Mouse (Mus musculus) heart, adult 11 months (tissue): ENCODE measurements around the gene Mfsd1.
A peak's percentile ranks its signal among the peaks of the same experiment; 100 is the strongest.

Experiments
- DNase-seq: peaks from one replicate; pipeline ENCODE4 v3.0.0; 2022

The Mfsd1 gene

DNA sequence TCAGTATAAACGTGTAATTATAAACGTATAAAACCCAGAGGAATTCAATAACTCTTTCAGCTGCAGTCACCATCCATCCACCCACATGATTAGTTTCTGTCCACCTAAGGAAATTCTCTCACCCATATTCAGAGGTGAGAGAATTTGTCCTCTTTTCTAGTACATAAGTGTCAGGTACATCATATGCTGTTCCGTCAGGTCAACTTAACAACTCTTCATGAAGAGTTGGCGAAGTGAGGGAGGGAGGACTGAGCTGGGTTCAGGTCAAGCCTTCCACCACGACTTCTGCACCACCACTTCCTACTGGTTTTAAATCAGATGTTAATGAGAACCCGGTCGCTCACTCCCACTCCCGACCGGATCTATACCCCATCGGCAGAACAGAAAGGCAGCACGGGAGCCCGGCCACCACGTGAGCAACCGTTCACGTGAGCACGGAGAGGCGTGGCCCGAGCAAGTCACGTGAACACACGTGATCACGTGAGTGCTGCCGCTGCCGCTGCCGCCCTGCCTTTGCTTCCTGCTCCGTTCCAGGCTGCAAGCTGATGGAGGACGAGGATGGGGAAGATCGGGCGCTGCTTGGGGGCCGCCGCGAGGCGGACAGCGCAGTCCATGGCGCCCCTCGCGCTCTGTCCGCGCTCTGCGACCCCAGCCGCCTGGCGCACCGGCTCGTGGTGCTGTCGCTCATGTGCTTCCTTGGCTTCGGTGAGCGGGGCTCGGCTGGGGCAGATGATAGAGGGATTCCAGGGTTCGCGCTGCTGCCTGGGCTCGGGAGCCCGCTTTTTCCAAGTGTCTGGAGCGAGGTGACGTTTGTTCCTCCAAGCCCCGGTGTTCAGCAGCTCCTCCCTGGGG lies at the start of gene Mfsd1:
Mfsd1 (plus strand) TSS at position 469 of the 852 bp plus-strand sequence.
- peak; percentile 97 for DNase-seq

DNA sequence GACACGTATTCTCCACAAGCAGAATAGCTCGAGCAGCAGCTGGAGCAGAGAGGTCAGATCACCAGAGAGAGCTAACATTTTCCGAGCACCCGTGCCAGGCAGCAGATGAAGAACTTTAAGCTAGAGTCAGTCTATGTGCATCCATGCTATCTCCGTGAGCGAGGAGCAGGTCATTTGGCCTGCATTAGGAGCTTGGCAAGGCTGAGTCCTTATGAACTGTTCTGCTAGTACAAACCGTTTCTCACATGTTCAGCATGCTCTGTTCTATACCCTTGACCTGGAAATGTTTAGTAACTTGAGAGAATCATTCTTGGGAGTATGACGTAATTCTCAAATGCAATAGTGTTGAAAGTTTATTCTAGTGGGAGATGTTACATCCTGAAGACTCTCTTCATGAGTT lies 38.9 kb upstream of the Mfsd1 start:
- DNase-seq: no peak

DNA sequence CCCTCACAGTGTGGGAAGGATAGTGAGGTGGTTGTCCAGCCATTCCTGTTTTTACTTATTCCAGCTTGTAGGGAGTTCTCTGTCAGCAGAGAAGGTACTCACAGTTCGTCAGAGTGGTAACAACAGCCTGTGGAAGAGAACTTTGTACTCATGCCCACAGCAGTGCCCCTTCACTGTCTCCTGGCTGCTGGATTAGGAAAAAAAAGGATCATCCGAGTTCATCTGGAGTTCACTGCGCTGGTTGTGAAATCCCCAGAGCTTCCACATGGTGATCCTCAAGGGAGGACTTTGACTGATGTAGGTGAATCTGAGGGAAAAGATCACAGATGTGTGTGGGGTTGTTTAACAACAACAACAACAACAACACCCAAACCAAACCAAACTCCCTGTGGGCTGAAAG lies 31.3 kb upstream of the Mfsd1 start:
- no peak for DNase-seq

DNA sequence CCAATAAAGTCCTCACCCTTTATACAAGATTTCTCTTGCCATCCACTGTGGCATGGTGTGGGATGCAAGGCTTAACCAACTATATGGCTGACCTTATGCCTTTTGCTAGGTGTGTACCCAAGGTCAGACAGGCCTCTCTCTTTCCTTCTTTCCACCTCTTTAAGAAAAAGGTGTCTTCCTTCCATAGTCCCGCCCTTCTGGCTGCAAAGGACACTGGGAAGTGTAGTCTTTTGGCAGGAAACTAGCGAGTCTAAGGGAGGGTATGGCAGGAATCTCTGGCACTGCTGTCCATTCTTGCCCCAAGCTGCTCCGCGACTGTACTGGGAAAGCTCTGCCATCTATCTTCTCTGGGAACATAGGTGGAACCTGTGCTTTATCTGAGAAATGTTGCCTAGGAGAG lies 29.3 kb upstream of the Mfsd1 start:
- no peak for DNase-seq

DNA sequence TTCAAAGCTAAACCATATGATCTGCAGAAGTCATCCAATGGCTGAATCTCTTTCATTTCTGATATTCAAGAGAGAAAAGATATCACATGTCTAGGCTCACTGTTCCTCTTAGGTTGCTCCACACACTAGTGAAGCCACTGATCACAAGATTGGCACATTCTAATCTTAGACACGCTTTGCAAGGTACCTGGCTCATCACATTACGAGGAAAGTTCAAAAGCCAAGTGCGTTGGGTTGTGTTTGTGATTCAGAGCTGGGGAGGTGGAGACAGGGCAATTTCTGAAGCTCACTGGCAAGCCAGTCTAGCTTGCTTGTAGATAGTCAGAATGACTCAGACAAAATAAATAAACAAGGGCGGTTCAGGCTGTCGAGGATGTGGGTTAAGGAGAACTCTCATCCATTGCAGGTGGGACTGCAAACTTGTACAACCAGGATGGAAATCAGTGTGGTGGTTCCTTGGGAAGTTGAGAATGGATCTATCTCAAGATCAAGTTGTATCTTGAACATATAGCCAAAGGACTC lies 28.6 kb upstream of the Mfsd1 start:
- DNase-seq: peak; percentile 37

DNA sequence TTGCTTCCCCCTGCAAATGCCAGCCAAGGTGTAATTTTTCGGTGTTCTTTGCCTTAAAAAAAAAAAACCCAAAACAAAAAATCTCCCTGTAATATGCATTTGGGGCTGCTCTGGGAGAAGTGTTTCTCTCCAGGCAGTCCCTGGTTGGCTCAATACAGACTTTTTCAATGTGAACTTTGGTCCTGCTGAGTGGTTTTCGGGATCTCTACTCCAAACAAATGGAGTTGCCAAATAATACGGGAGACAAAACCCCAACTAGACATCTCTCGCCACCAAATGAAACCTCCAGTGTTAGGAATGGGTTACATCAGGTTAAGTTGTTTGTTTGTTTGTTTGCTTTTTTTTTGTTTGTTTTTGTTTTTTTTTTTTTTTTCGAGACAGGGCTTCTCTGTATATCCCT lies 27.3 kb upstream of the Mfsd1 start:
- no peak for DNase-seq

DNA sequence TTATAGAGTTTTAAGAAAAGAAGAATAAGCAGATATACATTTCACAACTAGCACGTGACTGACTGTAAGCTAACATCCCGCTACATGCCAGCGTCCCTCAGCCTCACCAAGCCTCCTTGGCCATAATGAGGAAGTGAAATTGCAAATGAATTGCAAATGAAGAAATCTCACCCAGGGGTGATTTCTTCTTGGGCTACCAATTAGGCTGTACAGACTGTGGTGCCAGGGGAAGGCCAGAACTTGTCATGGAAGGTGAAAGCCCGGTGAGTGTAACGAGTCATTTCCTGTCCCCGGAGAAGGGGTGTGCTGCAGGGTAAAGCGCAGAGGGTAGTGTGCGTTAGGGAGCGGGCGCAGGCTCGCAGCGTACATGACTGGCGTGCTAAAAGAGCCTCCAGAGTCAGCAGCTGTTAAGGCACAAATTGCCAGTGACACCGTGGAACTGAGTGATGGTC lies 25.3 kb upstream of the Mfsd1 start:
- peak; percentile 94 for DNase-seq

DNA sequence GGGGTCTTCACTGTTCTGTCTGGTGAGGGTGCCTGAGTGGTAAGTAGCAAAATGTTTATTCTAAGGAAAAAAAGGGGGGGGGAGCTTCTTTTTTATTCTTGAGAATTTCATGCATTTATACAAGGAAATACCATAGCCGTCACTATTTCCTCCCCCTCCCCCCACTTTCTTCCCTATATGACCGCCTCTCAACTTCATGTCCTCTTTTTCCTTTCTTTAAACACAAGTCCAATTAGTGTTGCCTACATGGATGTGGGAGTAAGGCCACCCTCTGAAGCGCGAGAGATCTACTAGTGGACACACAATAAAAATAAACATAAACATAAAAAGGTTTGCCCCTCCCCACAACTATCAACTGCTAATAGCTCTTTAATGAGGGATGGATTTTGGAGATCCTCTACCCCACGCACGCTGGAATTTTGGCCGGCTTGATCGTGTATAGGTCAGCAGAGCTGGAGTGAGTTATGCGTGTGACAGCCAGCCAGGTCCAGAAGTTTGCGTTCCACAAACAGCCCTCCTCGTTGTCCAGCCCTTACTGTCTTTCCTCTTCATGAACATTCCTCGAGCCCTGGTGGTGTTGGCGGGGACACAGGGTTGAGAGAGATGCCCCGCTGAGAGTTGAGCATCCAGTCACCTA lies 24.7 kb upstream of the Mfsd1 start:
- peak; percentile 86 for DNase-seq

DNA sequence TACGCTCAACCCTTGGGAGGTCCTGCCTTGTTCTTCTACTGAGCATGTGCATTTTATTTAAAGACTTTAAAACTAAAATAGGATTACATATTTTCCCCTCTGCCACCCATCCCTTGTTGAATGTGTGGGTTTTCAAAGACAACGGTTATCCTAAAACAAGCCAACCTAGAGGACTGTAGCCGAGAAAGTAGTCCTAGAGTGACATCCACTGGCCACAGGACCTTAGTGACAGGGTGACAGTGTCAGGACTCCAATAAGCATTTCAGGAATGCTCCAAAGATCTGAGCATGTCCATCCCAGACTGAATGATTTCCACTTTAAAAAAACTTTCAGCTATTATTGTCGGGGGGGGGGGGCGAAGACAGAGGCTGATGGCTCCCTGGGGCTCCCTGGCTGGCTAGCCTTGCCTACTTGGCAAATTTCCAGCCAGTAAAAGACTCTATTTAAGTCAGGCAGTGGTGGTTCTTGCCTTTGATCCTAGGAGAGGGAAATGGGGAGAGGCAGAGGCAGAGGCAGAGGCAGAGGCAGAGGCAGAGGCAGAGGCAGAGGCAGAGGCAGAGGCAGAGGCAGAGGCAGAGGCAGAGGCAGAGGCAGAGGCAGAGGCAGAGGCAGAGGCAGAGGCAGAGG lies 17.7 kb upstream of the Mfsd1 start:
- no peak for DNase-seq

DNA sequence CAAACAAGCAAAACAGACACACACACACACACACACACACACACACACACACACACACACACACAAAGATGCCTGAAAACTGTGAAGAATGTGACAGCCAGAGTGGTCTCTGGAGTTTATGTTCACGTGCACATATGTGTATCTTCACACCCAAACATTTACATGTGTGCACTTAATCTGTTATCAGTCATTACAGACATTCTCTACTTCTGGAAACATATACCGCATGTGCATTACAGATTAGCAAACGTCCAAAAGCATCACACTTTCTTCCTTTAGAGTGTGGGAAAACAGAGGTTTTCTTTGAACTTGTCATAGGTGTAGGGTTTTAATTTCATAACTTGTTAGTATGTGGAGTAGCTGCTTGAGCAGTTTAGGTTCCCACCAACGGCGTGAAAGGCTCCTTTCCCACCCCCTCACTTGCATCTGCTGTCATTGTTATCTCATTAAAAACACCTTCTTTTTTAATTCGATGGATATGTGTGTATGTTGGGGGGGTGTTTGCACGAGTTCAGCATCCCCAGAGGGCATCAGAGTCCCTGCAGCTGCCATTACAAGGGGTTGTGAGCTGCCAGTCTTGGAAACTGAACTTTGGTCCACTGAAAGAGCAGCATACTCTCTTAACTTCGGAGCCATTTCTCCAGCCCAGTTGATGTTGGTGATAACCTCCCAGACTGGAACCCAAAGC lies 16.9 kb upstream of the Mfsd1 start:
- no peak for DNase-seq

DNA sequence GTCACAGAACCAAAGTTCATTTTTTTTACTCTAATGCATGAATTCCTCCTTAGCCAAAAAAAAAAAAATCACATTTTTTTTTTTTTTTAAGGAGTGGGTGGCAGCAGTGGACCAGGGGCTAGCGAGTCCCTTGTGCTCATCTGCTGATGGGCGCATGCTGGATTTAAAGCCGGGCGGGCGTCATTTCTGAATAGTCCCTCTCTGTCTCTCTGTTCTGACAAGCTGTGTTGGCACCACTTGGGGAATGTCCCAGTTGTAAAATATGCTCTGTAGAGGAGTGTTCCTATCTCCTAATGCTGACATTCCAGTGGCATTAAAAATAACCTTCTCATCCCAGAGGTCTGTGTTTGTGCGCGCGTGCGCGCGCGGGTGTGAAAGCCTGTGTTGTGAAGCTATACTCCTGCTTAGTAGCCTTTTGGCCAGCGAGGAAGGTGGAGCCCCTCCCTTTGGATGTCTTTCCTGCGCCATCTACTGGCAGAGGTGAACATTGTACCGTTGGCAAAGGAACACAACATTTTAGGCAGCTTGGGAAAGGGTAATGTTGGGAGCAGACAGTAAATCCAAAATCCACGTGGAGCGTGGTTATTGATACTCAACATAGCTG lies 14.4 kb upstream of the Mfsd1 start:
- DNase-seq: peak; percentile 94

DNA sequence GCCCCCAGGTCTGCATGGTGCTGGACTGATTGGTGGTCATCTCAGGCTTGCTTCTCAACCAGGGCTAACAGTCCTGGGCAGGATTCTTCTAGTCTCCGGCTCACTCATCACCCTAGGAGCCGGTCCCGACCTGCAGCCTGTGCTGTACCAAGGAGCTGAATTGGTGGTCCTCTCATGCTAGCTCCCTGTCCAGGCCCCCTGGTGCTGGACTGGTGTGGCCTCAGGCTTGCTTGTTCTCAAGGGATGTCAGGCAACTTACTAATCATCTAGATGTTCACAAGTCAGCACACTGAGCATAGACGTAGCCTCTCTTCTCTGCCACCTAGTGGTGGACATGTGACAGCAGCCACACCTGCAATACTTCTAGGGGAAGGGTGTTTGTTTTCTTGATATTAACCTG lies 9.6 kb upstream of the Mfsd1 start:
- peak; percentile 88 for DNase-seq

DNA sequence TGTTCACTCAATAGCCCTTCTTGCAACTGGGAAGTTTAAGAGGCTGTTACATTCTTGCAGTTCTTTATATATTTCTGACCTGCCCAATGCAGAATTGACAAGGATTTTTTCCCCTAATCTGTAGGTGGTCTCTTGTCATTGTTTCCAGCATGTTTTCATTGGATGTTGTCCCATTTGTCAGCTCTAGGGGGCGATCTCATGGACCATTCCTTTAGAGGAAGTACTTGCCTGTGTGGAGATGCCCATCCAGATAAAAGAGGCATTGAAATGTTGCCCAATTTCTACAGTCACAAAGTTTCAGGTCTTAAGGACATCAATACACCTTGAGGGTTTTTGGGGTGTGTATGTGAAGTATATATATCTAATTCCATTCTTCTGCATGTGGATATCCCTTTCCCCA lies 9.0 kb upstream of the Mfsd1 start:
- no peak for DNase-seq

DNA sequence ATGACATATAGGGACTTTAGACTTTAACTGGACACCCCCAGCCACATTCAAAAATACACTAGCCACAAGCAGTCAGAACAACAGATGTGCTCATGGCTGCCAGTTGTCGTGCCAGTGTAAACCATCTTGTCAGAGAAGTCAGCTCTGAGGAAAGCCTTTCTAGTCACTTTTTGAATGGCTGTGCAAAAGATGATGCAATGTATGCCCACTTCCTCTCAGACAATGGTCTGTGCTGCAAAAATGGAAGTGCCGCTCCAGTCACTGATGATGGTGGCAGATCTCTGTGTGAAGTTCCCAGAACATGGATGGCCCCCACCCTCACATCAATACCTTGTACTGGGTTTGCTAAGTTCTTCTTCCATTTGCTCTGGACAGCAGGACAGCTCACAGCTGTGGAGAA lies 6.3 kb upstream of the Mfsd1 start:
- no peak for DNase-seq

DNA sequence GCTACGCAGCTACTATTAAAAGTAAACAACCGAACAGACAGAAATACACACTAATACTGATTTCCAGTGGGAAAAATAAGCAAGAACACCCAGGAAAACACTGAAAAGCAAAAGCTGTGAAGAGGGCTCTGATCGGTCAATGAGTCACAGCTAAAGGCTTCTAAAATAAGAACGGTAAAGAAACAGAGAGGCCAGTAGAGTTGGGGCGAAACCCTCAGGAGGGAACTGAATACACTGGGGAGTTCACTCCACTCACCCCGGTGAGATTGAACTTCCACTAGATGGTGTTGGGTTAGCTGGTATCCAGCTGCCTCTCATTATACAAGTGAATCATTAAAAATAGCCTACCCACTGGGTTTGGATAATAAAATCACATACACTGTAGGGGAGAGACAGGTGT lies 5.8 kb upstream of the Mfsd1 start:
- DNase-seq: no peak

DNA sequence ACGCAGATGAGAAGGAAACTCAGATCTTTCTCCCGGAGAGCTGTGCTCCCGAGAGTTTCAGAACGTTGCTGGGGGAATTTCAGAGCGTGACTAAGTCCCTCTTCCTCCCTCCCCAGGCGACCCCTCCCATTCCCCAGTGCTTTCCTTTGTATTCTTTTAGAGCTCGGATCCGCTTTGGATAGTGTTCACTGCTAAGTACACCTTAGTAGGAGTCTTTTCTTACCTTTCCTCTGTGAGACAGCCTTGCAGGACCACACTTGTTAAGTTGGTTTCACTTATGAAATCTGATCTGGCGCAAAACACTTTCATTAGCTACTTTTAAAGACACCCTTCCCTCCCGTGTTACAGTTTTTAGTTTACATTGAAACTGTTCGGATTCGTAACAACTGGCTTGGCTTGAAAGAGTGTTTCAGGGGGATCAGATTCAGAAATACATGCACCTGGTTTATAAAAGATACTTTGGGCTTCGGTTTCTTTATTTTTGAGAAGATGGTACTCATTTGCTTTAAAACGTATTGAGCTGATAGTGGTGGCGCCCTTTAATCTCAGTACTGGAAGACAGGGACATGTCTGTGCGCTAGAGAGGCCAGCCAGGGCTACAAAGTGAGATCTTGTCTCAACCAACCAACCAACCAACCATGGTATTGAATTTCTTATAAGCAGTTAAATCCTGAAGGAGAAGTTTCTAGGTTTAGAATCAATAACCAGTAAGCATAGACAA lies 744 bp downstream of the Mfsd1 start:
- peak; percentile 69 for DNase-seq

DNA sequence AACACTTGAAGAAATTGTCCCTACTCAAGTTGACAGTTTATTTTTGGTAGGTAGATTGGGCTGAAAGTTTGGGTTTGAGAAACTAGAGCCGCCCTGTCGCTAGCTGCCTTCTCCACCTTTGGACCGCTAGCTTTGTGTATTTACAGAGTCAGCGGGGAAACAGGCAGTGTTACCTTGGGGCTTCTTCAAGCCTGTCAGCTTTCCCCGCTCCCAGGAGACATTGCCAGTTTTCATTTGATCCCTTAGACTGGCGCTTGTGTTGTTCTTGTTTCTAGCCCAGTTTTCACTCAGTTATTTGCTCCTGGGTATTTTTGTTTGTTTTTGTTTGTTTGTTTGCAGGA lies 1.3 kb downstream of the Mfsd1 start:
- DNase-seq: peak; percentile 83

DNA sequence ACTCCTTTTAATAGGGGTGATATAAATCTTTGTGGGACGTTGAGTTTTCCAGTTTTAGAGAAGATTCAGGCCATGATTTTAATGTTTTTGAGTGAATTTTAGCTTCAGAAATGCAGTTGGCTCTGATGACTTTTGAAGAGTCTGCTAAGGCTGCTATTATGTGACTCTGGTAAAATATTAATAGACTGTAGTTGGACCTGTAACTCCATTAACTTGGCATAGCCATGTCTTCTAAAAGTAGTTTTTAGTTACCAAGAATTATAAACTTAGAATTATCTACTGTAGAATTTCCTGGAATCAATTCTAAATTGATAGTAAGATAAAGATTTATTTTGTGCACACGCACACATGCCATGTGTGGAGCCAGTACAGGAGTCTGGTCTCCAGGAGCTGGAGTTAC lies 4.0 kb downstream of the Mfsd1 start:
- DNase-seq: no peak

DNA sequence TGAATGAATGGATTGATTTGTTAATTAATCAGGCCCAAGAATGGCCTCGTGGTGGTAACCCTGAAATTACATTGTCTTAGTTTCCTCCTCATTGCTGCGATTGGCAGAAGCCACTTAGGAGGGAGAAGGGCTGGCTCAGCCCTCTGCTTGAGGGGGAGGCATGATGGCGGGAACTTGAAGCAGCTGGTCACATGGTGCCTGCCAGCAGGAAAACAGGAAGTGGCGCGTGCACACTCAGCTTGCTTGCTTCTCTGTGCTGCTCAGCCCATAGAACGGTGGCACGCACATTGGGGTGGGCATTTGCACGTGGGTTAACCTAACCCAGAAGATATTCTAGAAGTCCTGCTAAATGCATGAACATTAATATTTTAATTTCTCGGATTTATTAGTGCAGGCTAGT lies 4.9 kb downstream of the Mfsd1 start:
- DNase-seq: peak; percentile 95

DNA sequence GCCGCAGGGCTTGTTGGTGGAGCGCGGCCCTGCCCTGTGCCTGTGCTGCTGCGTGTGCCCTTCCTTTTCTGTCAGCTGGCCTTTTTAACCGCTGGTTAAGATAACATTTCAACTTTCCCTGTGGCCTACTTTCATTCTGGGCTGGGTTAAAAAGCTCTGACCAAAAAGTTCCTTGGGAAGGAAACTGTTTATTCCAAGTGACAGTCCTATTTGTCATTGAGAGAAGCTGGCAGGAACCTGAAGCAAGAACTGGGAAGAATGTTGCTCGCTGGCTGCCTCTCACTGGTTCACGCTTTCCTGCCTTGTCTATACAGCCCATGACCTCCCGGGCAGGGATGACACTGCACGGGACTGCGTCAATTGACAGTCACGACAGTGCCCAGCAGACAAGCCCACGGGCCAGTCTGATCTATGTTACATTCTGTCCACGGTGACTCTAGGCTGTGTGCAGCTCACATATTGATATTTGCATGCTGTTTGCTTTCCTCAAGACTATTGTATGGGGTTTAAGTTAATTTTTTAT lies 19.1 kb downstream of the Mfsd1 start:
- DNase-seq: peak; percentile 55

DNA sequence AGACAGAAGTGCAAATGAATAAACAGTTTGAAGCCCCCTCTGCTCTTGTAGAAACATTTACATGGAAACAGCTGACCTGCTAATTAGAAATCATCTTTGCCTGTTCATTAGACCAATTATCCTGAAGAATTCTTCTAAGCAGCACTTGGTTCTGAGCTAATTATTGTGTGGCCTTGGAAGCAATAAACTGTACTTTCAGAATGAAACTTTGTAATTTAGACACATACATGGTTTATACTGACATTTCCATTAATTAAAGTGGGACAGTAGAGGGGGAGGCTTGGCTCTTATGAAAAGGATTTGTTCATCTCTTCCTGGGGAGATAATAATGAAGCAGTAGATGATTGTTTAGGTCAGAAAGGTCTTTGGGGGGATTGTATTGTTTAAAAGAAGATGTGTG lies 35.7 kb downstream of the Mfsd1 start:
- DNase-seq: no peak

DNA sequence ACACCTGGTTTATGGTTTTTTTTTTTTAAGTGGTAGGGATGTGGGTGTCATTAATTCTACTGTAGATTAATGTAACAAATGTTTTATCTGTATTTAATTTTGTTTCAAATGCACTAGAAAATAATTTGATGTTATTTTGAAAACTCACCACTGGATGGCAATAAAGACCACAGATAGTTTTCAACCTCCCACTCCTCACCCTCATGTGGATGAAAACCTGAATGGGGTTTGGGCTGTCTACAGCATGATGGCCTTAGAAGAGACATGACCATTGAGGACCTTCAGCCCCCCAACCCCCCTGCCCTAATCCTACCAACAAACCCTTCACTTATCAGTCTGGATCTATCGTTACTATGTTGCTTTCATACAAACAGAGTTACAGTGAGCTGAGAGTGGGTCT lies 42.1 kb downstream of the Mfsd1 start:
- no peak for DNase-seq
